Mouse (Mus musculus) colon, adult 2 months (tissue): ENCODE data around the gene Atxn7. TPM values are rescaled to one million over a fixed set of nuclear protein-coding genes. Genes with fewer than 3 reads are reported as not detected.

ENCODE experiments used
- polyA plus RNA-seq: library from polyadenylated mRNA; depleted of rRNA; stranded (reverse); fragments of >200 nt; gene quantifications from 2 replicates; pipeline ENCODE4 v1.2.3, GENCODE M21; 2012; rRNA removed

Gene Atxn7
- 27.5 and 28.7 TPM in 2 replicates for polyA plus RNA-seq

GRCm38 (mm10) chr14:13961401-13962112, at the start of gene Atxn7, which contains the start of gene Thoc7:
Atxn7 (plus strand) TSS chr14:13961440.
Thoc7 (minus strand) TSS chr14:13961852.

GRCm38 (mm10) chr14:13914387-13915082, 46.7 kb upstream of the Atxn7 start, which contains the start of gene Gm281:
Gm281 (minus strand) TSS chr14:13914478.

GRCm38 (mm10) chr14:14120230-14121096, 159.2 kb downstream of the Atxn7 start, which contains the start of gene Psmd6:
Psmd6 (minus strand) TSS chr14:14120984.

Other genes with a start within 250 kb of the Atxn7 start
- not detected in 2 replicates for gene Gm281, start 47.0 kb upstream of the Atxn7 start, polyA plus RNA-seq
- gene Thoc7, start 412 bp downstream of the Atxn7 start, polyA plus RNA-seq, result 11.0 and 16.4 TPM in 2 replicates
- gene Psmd6, start 159.5 kb downstream of the Atxn7 start, polyA plus RNA-seq, result 14.0 and 22.2 TPM in 2 replicates
- gene Olfr720, start 225.4 kb downstream of the Atxn7 start, polyA plus RNA-seq, result not detected in 2 replicates